Mouse (Mus musculus): ENCODE results near the gene Gm3460.
"Not testable (repeated sequence)": the region's sequence is repeated elsewhere in the genome, so short reads cannot be mapped to it uniquely, and the experiment has no call there.

DNA sequence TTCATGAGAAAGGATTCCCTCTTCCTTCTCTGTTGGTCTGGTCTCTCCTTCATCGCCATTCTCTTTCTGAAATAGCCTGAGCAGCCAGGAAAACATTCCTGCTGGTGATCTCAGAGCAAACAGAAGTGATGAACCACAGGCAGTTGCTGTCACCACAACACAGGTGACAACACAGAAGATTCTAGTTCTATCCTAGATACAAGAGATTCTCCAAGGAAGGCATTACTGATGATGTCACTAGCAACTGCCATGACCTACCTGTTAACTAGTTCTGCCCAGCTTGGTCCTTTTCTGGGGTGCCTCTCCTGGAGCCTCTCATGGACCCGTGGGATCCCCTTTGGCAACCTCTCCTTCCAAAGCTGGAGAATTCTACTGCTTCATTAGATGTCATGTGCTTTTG is 31.7 kb downstream of the Gm3460 start, which contains the start of gene Gm3629:
- not testable (repeated sequence) for TF ChIP-seq CTCF (IDR thresholded peaks at IDR 0.05; ENCODE audit: control insufficient read depth, insufficient read depth, low read length); POLR2A (IDR thresholded peaks at IDR 0.05; ENCODE audit: borderline replicate concordance, control insufficient read depth, low read depth, low read length)
